Comparison of ENCODE assay signal across 8 mouse cellular contexts in genomic region chr8:104540710-104541514, GRCm38 (mm10). TPM values are rescaled to one million over a fixed set of nuclear protein-coding genes. Genes with fewer than 3 reads are reported as not detected.
DNase-seq lines count a peak whose midpoint lies in the region; ATAC-seq and TF ChIP-seq lines count a peak whose summit lies in the region.

No protein-coding gene starts in this region.

- TF ChIP-seq POLR2A in lung, adult 2 months (IDR thresholded peaks at IDR 0.05; ENCODE audit: borderline replicate concordance, extremely low read depth, low read depth, low read length): no peak

- peak overlapping the region; percentile 89 for H3K4me2 ChIP-seq in stomach, embryonic 15.5 days

- no peak overlapping the region for H3K27ac ChIP-seq in heart, embryonic 10.5 days
- peak overlapping the region; percentile 2; the same call in 1 of the 2 replicates for H3K27ac ChIP-seq in midbrain, embryonic 10.5 days (replicated peaks)
- no peak overlapping the region for H3K27ac ChIP-seq in stomach, embryonic 15.5 days

- no peaks in the 10 kb centered on the region for H3K9me3 ChIP-seq in heart, embryonic 10.5 days
- H3K9me3 ChIP-seq in midbrain, embryonic 10.5 days (replicated peaks): no peaks in the 10 kb centered on the region
- no peaks in the 10 kb centered on the region for H3K9me3 ChIP-seq in stomach, embryonic 15.5 days

- H3K27me3 ChIP-seq in heart, embryonic 10.5 days (ENCODE audit: insufficient read depth, poor library complexity, severe bottlenecking): peaks cover 78% of the 10 kb centered on the region
- peaks cover 78% of the 10 kb centered on the region for H3K27me3 ChIP-seq in midbrain, embryonic 10.5 days (ENCODE audit: low read depth, poor library complexity, severe bottlenecking)
- H3K27me3 ChIP-seq in stomach, embryonic 15.5 days (replicated peaks): peaks cover 54% of the 10 kb centered on the region

- H3K9ac ChIP-seq in stomach, embryonic 15.5 days: no peak overlapping the region

- peak; percentile 56; the same call in 1 of the 2 replicates for ATAC-seq in stomach, embryonic 15.5 days (ENCODE audit: insufficient read depth, low FRiP score, low read depth)

- DNase-seq in lung, adult 2 months: no peak
- DNase-seq in lung, postnatal 4 days: no peak
- DNase-seq in cerebellum, adult 8-10 months: peak; percentile 61
- DNase-seq in heart, embryonic 10.5 days (ENCODE audit: low spot score): no peak
- peak; percentile 36 for DNase-seq in kidney, postnatal 14 days
- peak; percentile 51 for DNase-seq in midbrain, embryonic 10.5 days (ENCODE audit: low spot score)
- DNase-seq in gastrocnemius, adult 8-10 months (ENCODE audit: low spot score in 2 of 2): no peak

- 1% methylated on average over 76 of the region's 76 CpGs for WGBS in lung, adult 2 months
- under 1% methylated on average over 75 of the region's 76 CpGs for WGBS in heart, embryonic 10.5 days
- under 1% methylated on average over 76 of the region's 76 CpGs for WGBS in midbrain, embryonic 10.5 days
- 1% methylated on average over 76 of the region's 76 CpGs for WGBS in stomach, embryonic 15.5 days

- peaks cover 6% of the 10 kb centered on the region for H3K4me1 ChIP-seq in lung, adult 2 months (ENCODE audit: control insufficient read depth, insufficient read depth, low read length)
- peaks cover 22% of the 10 kb centered on the region for H3K4me1 ChIP-seq in heart, embryonic 10.5 days
- peaks cover 21% of the 10 kb centered on the region for H3K4me1 ChIP-seq in midbrain, embryonic 10.5 days
- peaks cover 12% of the 10 kb centered on the region for H3K4me1 ChIP-seq in stomach, embryonic 15.5 days

- no peaks in the 10 kb centered on the region for H3K36me3 ChIP-seq in heart, embryonic 10.5 days
- no peaks in the 10 kb centered on the region for H3K36me3 ChIP-seq in midbrain, embryonic 10.5 days
- no peaks in the 10 kb centered on the region for H3K36me3 ChIP-seq in stomach, embryonic 15.5 days

- peak overlapping the region; percentile 33 for H3K4me3 ChIP-seq in lung, adult 2 months (replicated peaks; ENCODE audit: extremely low read depth, low read depth, low read length)
- H3K4me3 ChIP-seq in heart, embryonic 10.5 days: peak overlapping the region; percentile 65
- H3K4me3 ChIP-seq in midbrain, embryonic 10.5 days: peak overlapping the region; percentile 74
- peak overlapping the region; percentile 45 for H3K4me3 ChIP-seq in stomach, embryonic 15.5 days (replicated peaks)

- TF ChIP-seq CTCF in lung, adult 2 months (IDR thresholded peaks at IDR 0.05; ENCODE audit: insufficient read depth, low read length): no peak

RNA-seq across cellular contexts. Expression of gene Car7, which starts 6.4 kb away (rescaled TPM):
- 1.4 and 1.8 TPM in 2 replicates for polyA plus RNA-seq in lung, adult 2 months (2012; rRNA removed)
- 0.90 and 2.3 TPM in 2 replicates for polyA plus RNA-seq in heart, embryonic 10.5 days (2016; fragmentation: Nextera tagmentation; extraction: Ambion mirVana)
- 0.86 and 1.2 TPM in 2 replicates for polyA plus RNA-seq in midbrain, embryonic 10.5 days (2016; fragmentation: Nextera tagmentation; extraction: Ambion mirVana)
- 1.0 TPM in 2 replicates for polyA plus RNA-seq in stomach, embryonic 15.5 days (2015; fragmentation: Nextera tagmentation; extraction: Ambion mirVana)
- total RNA-seq in gastrocnemius, adult 8-10 months (2022): 1 to 10 TPM in 2 of 4 experiments, under 1 TPM in 2; 0.21 to 1.2 (median 0.68) TPM

RNA-seq across cellular contexts. Expression of gene Nae1, which starts 6.5 kb away (rescaled TPM):
- polyA plus RNA-seq in lung, adult 2 months (2012; rRNA removed): 7.4 and 17.1 TPM in 2 replicates
- polyA plus RNA-seq in heart, embryonic 10.5 days (2016; fragmentation: Nextera tagmentation; extraction: Ambion mirVana): 91.2 and 95.6 TPM in 2 replicates
- 134 and 139 TPM in 2 replicates for polyA plus RNA-seq in midbrain, embryonic 10.5 days (2016; fragmentation: Nextera tagmentation; extraction: Ambion mirVana)
- 84.4 and 91.2 TPM in 2 replicates for polyA plus RNA-seq in stomach, embryonic 15.5 days (2015; fragmentation: Nextera tagmentation; extraction: Ambion mirVana)
- 10 to 100 TPM; 21.5 to 29.2 (median 25.0) TPM for total RNA-seq in gastrocnemius, adult 8-10 months (2022)

RNA-seq across cellular contexts. Expression of gene Terb1, which starts 31.2 kb away (rescaled TPM):
- 0.05 and 0.07 TPM in 2 replicates for polyA plus RNA-seq in lung, adult 2 months (2012; rRNA removed)
- 0.16 and 0.21 TPM in 2 replicates for polyA plus RNA-seq in heart, embryonic 10.5 days (2016; fragmentation: Nextera tagmentation; extraction: Ambion mirVana)
- 0.16 and 0.22 TPM in 2 replicates for polyA plus RNA-seq in midbrain, embryonic 10.5 days (2016; fragmentation: Nextera tagmentation; extraction: Ambion mirVana)
- 0.21 and 0.32 TPM in 2 replicates for polyA plus RNA-seq in stomach, embryonic 15.5 days (2015; fragmentation: Nextera tagmentation; extraction: Ambion mirVana)
- not detected for total RNA-seq in gastrocnemius, adult 8-10 months (2022)

RNA-seq across cellular contexts. Expression of gene Pdp2, which starts 50.3 kb away (rescaled TPM):
- 3.4 and 4.4 TPM in 2 replicates for polyA plus RNA-seq in lung, adult 2 months (2012; rRNA removed)
- 10.9 and 11.0 TPM in 2 replicates for polyA plus RNA-seq in heart, embryonic 10.5 days (2016; fragmentation: Nextera tagmentation; extraction: Ambion mirVana)
- 14.3 and 16.5 TPM in 2 replicates for polyA plus RNA-seq in midbrain, embryonic 10.5 days (2016; fragmentation: Nextera tagmentation; extraction: Ambion mirVana)
- polyA plus RNA-seq in stomach, embryonic 15.5 days (2015; fragmentation: Nextera tagmentation; extraction: Ambion mirVana): 11.8 and 13.4 TPM in 2 replicates
- total RNA-seq in gastrocnemius, adult 8-10 months (2022): 1 to 10 TPM; 2.0 to 4.6 (median 4.4) TPM

Comparison
In these comparisons a context has a peak if more than half of its experiments do, and no peak if none do; other contexts are left out.
1. DNase-seq: peak in cerebellum, adult 8-10 months (single experiment), kidney, postnatal 14 days (single experiment) and midbrain, embryonic 10.5 days (single experiment); none in lung, adult 2 months (single experiment), lung, postnatal 4 days (0 of 2), heart, embryonic 10.5 days (single experiment) and gastrocnemius, adult 8-10 months (0 of 2).
2. Peak in every context shown above with its lines, with median percentiles within 50 percentile points of each other: H3K4me3 ChIP-seq.